Mouse (Mus musculus): ENCODE results near the gene Acrv1. TPM values are rescaled to one million over a fixed set of nuclear protein-coding genes. Genes with fewer than 3 reads are reported as not detected.
"Not testable (repeated sequence)": the region's sequence is repeated elsewhere in the genome, so short reads cannot be mapped to it uniquely, and the experiment has no call there.

Gene Acrv1
- total RNA-seq (2021) = not detected

- DNase-seq (ENCODE audit: low spot score in 2 of 2) = no peak
- intact Hi-C loops (cut with DNase I) = no loop called here
Measured at GRCm38 (mm10) chr9:36692920-36693319, at the start of gene Acrv1. TSS of gene Acrv1 (plus strand) at chr9:36693220.

GRCm38 (mm10) chr9:36643276-36643675 is 49.7 kb upstream of the Acrv1 start, which contains the start of gene A630095E13Rik:
TSS of gene A630095E13Rik (minus strand) at chr9:36643376.
- intact Hi-C loops (cut with DNase I); DNase-seq (ENCODE audit: low spot score in 2 of 2): not testable (repeated sequence)

GRCm38 (mm10) chr9:36681424-36681823 is 11.6 kb upstream of the Acrv1 start:
- no peak for DNase-seq (ENCODE audit: low spot score in 2 of 2)
- intact Hi-C loops (cut with DNase I) = no loop called here

- intact Hi-C loops (cut with DNase I) = loop anchor here (5.0 kb wide), 1 partner anchor 1095 kb away; no protein-coding TSS in a partner anchor
- DNase-seq (ENCODE audit: low spot score in 2 of 2) = no peak
Measured at GRCm38 (mm10) chr9:36687329-36687728, 5.7 kb upstream of the Acrv1 start.

GRCm38 (mm10) chr9:36694276-36694675 is 1.3 kb downstream of the Acrv1 start:
- DNase-seq (ENCODE audit: low spot score in 2 of 2) = no peak
- intact Hi-C loops (cut with DNase I) = no loop called here

GRCm38 (mm10) chr9:36705923-36706322 is 12.9 kb downstream of the Acrv1 start:
- intact Hi-C loops (cut with DNase I) = no loop called here
- no peak for DNase-seq (ENCODE audit: low spot score in 2 of 2)

GRCm38 (mm10) chr9:36707304-36707703 is 14.3 kb downstream of the Acrv1 start:
- no peak for DNase-seq (ENCODE audit: low spot score in 2 of 2)
- intact Hi-C loops (cut with DNase I) = no loop called here

GRCm38 (mm10) chr9:36716624-36717023 is 23.6 kb downstream of the Acrv1 start:
- no peak for DNase-seq (ENCODE audit: low spot score in 2 of 2)
- intact Hi-C loops (cut with DNase I) = no loop called here

GRCm38 (mm10) chr9:36726131-36727033 is 33.4 kb downstream of the Acrv1 start:
- peak; percentile 92 to 94 for DNase-seq (ENCODE audit: low spot score in 2 of 2)
- intact Hi-C loops (cut with DNase I) = loop anchor here (5.0 kb wide), 1 partner anchor 41 kb away; the partner anchor contains the start of gene Stt3a

- DNase-seq (ENCODE audit: low spot score in 2 of 2) = no peak
- intact Hi-C loops (cut with DNase I) = loop anchor here (5.0 kb wide), 1 partner anchor 40 kb away; the partner anchor contains the start of gene Stt3a
Measured at GRCm38 (mm10) chr9:36727034-36727755, 34.2 kb downstream of the Acrv1 start, which contains the start of gene Chek1. TSS of gene Chek1 (minus strand) at chr9:36727065.

Other genes starting within 250 kb of the Acrv1 start
- not detected for gene Gm9513, start 217.6 kb upstream of the Acrv1 start, total RNA-seq (2021)
- not detected for gene Gm5615, start 151.3 kb upstream of the Acrv1 start, total RNA-seq (2021)
- not detected for gene Gm17689, start 110.6 kb upstream of the Acrv1 start, total RNA-seq (2021)
- not detected for gene A630095E13Rik, start 49.8 kb upstream of the Acrv1 start, total RNA-seq (2021)
- gene Chek1, start 33.8 kb downstream of the Acrv1 start, total RNA-seq (2021) = 1 to 10 TPM; 2.7 to 3.6 TPM
- 10 to 100 TPM; 62.9 to 70.7 TPM for gene Stt3a, start 74.5 kb downstream of the Acrv1 start, total RNA-seq (2021)
- gene Ei24, start 104.2 kb downstream of the Acrv1 start, total RNA-seq (2021) = 100 to 1,000 TPM; 116 to 120 TPM
- gene Fez1, start 128.6 kb downstream of the Acrv1 start, total RNA-seq (2021) = 100 to 1,000 TPM; 265 to 298 TPM